Mouse (Mus musculus) testis, adult 2 months (tissue): ENCODE measurements around the gene Olfr612. TPM values are rescaled to one million over a fixed set of nuclear protein-coding genes. Genes with fewer than 3 reads are reported as not detected.
"Not testable (repeated sequence)": the region's sequence is repeated elsewhere in the genome, so short reads cannot be mapped to it uniquely, and the experiment has no call there.

Source experiments
- H3K27ac ChIP-seq: fragments of 200-500 bp; 2 replicates; pipeline ENCODE4 v1.5.1; 2012; ENCODE audit warnings: low read depth, low read length; ENCODE audit not compliant: control insufficient read depth, insufficient read depth
- H3K27me3 ChIP-seq: fragments of 200-500 bp; 2 replicates; pipeline ENCODE4 v1.6.1; 2012; ENCODE audit warnings: mild to moderate bottlenecking, low read length, moderate library complexity; ENCODE audit not compliant: control insufficient read depth, insufficient read depth
- H3K36me3 ChIP-seq: fragments of 200-500 bp; 2 replicates; pipeline ENCODE4 v1.6.1; 2012; ENCODE audit warnings: mild to moderate bottlenecking, low read length; ENCODE audit not compliant: control insufficient read depth, insufficient read depth
- H3K4me1 ChIP-seq: fragments of 200-500 bp; 2 replicates; pipeline ENCODE4 v1.6.1; 2012; ENCODE audit warnings: low read length; ENCODE audit not compliant: control insufficient read depth, insufficient read depth
- H3K4me3 ChIP-seq: fragments of 200-500 bp; 2 replicates; pipeline ENCODE4 v1.5.1; 2012; ENCODE audit warnings: low read depth, mild to moderate bottlenecking, low read length, moderate library complexity, mixed read lengths; ENCODE audit not compliant: control insufficient read depth
- CTCF ChIP-seq: fragments of 200-500 bp; IDR thresholded peaks from 2 replicates; pipeline ENCODE4 v1.5.1; 2012; ENCODE audit warnings: low read depth, mild to moderate bottlenecking, inconsistent platforms, low read length, moderate library complexity; ENCODE audit not compliant: control insufficient read depth, insufficient read depth, insufficient replicate concordance
- POLR2A ChIP-seq: fragments of 200-500 bp; IDR thresholded peaks from 2 replicates; pipeline ENCODE4 v1.6.1; 2012; ENCODE audit warnings: low read depth, mild to moderate bottlenecking, inconsistent platforms, low read length, moderate library complexity; ENCODE audit not compliant: control insufficient read depth
- polyA plus RNA-seq: library from polyadenylated mRNA; depleted of rRNA; stranded (reverse); fragments of >200 nt; gene quantifications from 2 replicates; pipeline ENCODE4 v1.2.3, GENCODE M21; 2012; rRNA removed

The Olfr612 gene
- polyA plus RNA-seq: not detected in 2 replicates

- H3K4me1 ChIP-seq, H3K36me3 ChIP-seq: not testable (repeated sequence)
Measured at GRCm38 (mm10) chr7:103542617-103543016, at the start of gene Olfr612. Olfr612 (minus strand) TSS chr7:103542717.

GRCm38 (mm10) chr7:103589803-103590202 is 47.3 kb upstream of the Olfr612 start, which contains the start of gene Olfr618:
Olfr618 (plus strand) TSS chr7:103590103.
- Histone ChIP-seq H3K27me3 (no peaks in the 10 kb centered on the region), H3K27ac (no peak within 1 kb of the TSS), H3K4me3 (no peak within 1 kb of the TSS), H3K36me3 (no peaks in the 10 kb centered on the region), H3K4me1 (no peaks in the 10 kb centered on the region)
- no peak for TF ChIP-seq CTCF
- no peak for TF ChIP-seq POLR2A

More at GRCm38 (mm10) chr7:103542617-103543016, at the start of gene Olfr612:
- H3K4me3 ChIP-seq, H3K27me3 ChIP-seq, H3K27ac ChIP-seq: not testable (repeated sequence)

- no peak within 1 kb of the TSS for H3K4me3 ChIP-seq
- TF ChIP-seq CTCF: no peak
- no peak for TF ChIP-seq POLR2A
- no peaks in the 10 kb centered on the region for H3K36me3 ChIP-seq
- no peaks in the 10 kb centered on the region for H3K4me1 ChIP-seq
- no peaks in the 10 kb centered on the region for H3K27me3 ChIP-seq
- no peak within 1 kb of the TSS for H3K27ac ChIP-seq
Measured at GRCm38 (mm10) chr7:103572761-103573160, 30.2 kb upstream of the Olfr612 start, which contains the start of gene Olfr617. Olfr617 (plus strand) TSS chr7:103573061.

GRCm38 (mm10) chr7:103569043-103569442 is 26.5 kb upstream of the Olfr612 start, which contains the start of gene Olfr616:
Olfr616 (minus strand) TSS chr7:103569143.
- Histone ChIP-seq H3K4me3 (no peak within 1 kb of the TSS), H3K27me3 (no peaks in the 10 kb centered on the region), H3K27ac (no peak within 1 kb of the TSS), H3K36me3 (no peaks in the 10 kb centered on the region), H3K4me1 (no peaks in the 10 kb centered on the region)
- no peak for TF ChIP-seq CTCF
- TF ChIP-seq POLR2A: no peak

- no peaks in the 10 kb centered on the region for H3K27me3 ChIP-seq
Measured at GRCm38 (mm10) chr7:103555779-103556178, 13.3 kb upstream of the Olfr612 start, which contains the start of gene Olfr615. Olfr615 (plus strand) TSS chr7:103556079.

GRCm38 (mm10) chr7:103547774-103548173 is 5.3 kb upstream of the Olfr612 start, which contains the start of gene Olfr613:
Olfr613 (plus strand) TSS chr7:103548074.
- TF ChIP-seq POLR2A (no peak), CTCF (no peak)
- no peak within 1 kb of the TSS for H3K4me3 ChIP-seq

More at GRCm38 (mm10) chr7:103555779-103556178, 13.3 kb upstream of the Olfr612 start, which contains the start of gene Olfr615:
- H3K4me1 ChIP-seq: no peaks in the 10 kb centered on the region
- H3K27ac ChIP-seq: no peak within 1 kb of the TSS
- H3K4me3 ChIP-seq: no peak within 1 kb of the TSS
- H3K36me3 ChIP-seq: no peaks in the 10 kb centered on the region
- TF ChIP-seq CTCF (no peak), POLR2A (no peak)

GRCm38 (mm10) chr7:103520746-103521145 is 21.8 kb downstream of the Olfr612 start, which contains the start of gene Olfr611:
Olfr611 (minus strand) TSS chr7:103520846.
- H3K4me1 ChIP-seq, H3K27me3 ChIP-seq, H3K36me3 ChIP-seq, H3K27ac ChIP-seq, H3K4me3 ChIP-seq: not testable (repeated sequence)

More at GRCm38 (mm10) chr7:103547774-103548173, 5.3 kb upstream of the Olfr612 start, which contains the start of gene Olfr613:
- Histone ChIP-seq H3K27ac (no peak within 1 kb of the TSS), H3K27me3 (no peaks in the 10 kb centered on the region), H3K36me3 (no peaks in the 10 kb centered on the region), H3K4me1 (no peaks in the 10 kb centered on the region)

- Histone ChIP-seq H3K36me3 (no peaks in the 10 kb centered on the region), H3K27me3 (no peaks in the 10 kb centered on the region), H3K4me1 (no peaks in the 10 kb centered on the region), H3K27ac (no peak within 1 kb of the TSS), H3K4me3 (no peak within 1 kb of the TSS)
- TF ChIP-seq POLR2A: no peak
- no peak for TF ChIP-seq CTCF
Measured at GRCm38 (mm10) chr7:103512022-103512421, 30.5 kb downstream of the Olfr612 start, which contains the start of gene Olfr610. Olfr610 (minus strand) TSS chr7:103512122.
